Mouse (Mus musculus) embryo, embryonic 10 days (tissue): ENCODE measurements around the gene Hoxd3.

Experiments
- DNase-seq: peaks from one replicate; pipeline ENCODE4 v3.0.0-alpha.2; 2015; ENCODE audit warnings: low spot score

Gene Hoxd3

GRCm38 (mm10) chr2:74711721-74712621 lies at the start of gene Hoxd3, which contains the start of gene Hoxd4:
Gene Hoxd3 (plus strand): TSS chr2:74711927.
Gene Hoxd4 (plus strand): TSS chr2:74711929.
- DNase-seq: peak; percentile 75

- peak; percentile 75 for DNase-seq
These were observed 48.3 kb upstream of the Hoxd3 start for GRCm38 (mm10) chr2:74663291-74663925.

GRCm38 (mm10) chr2:74666411-74666810 lies 45.3 kb upstream of the Hoxd3 start:
- DNase-seq: no peak

GRCm38 (mm10) chr2:74667191-74667841 lies 44.4 kb upstream of the Hoxd3 start:
- no peak for DNase-seq

GRCm38 (mm10) chr2:74667842-74668357 lies 43.8 kb upstream of the Hoxd3 start, which contains the start of gene Hoxd13:
Gene Hoxd13 (plus strand): TSS chr2:74668310.
- DNase-seq: peak; percentile 57

GRCm38 (mm10) chr2:74668370-74669229 lies 43.1 kb upstream of the Hoxd3 start:
- peak; percentile 57 for DNase-seq

- DNase-seq: no peak
These were observed 42.5 kb upstream of the Hoxd3 start for GRCm38 (mm10) chr2:74669230-74669578.

- DNase-seq: no peak
These were observed 42.0 kb upstream of the Hoxd3 start for GRCm38 (mm10) chr2:74669650-74670235.

GRCm38 (mm10) chr2:74670632-74671188 lies 41.0 kb upstream of the Hoxd3 start:
- DNase-seq: no peak

- no peak for DNase-seq
These were observed 39.9 kb upstream of the Hoxd3 start for GRCm38 (mm10) chr2:74671847-74672246.

- peak; percentile 89 for DNase-seq
These were observed 39.0 kb upstream of the Hoxd3 start for GRCm38 (mm10) chr2:74672481-74673362.

- no peak for DNase-seq
These were observed 37.8 kb upstream of the Hoxd3 start for GRCm38 (mm10) chr2:74673835-74674425.

- DNase-seq: no peak
These were observed 36.7 kb upstream of the Hoxd3 start, which contains the start of gene Hoxd12 for GRCm38 (mm10) chr2:74674881-74675665. Gene Hoxd12 (plus strand): TSS chr2:74675013.

GRCm38 (mm10) chr2:74675666-74676282 lies 36.0 kb upstream of the Hoxd3 start:
- no peak for DNase-seq

- DNase-seq: no peak
These were observed 35.2 kb upstream of the Hoxd3 start for GRCm38 (mm10) chr2:74676376-74677052.

GRCm38 (mm10) chr2:74677106-74677505 lies 34.6 kb upstream of the Hoxd3 start:
- DNase-seq: no peak

- DNase-seq: no peak
These were observed 32.7 kb upstream of the Hoxd3 start, which contains the start of gene Hoxd11 for GRCm38 (mm10) chr2:74678891-74679595. Gene Hoxd11 (plus strand): TSS chr2:74679557.
